Mouse (Mus musculus): ENCODE measurements at regions not wholly inside any gene's neighbourhood (a gene's known extent, or its start where the extent isn't known, plus 50 kb on each side); places are given as distances from the start of the nearest gene placed in this dataset.

DNA sequence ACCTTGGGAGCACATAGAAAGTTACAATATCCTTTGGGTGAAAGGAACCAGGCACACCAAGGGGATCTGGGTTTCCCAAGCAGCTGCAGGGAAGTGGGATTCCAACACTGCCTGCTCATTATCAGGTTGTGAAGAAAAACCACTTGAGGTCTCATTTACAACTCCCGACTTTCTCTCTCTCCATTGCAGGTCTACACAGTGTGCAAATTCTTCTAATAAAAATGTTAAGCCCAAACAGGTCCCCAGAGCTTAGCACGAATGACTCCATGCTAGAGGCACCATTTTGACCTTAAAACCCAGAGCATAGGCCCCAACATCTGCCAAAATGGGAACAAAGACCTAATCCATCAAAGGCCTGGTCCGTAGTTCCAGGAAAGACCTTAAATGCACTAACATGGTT lies 231.3 kb upstream of the Nrip1 start:
- no peak for ATAC-seq (replicated peaks; ENCODE audit: low read depth, poor library complexity, severe bottlenecking)

- peak; percentile 88 for ATAC-seq (replicated peaks; ENCODE audit: low read depth, poor library complexity, severe bottlenecking)
These were observed 230.2 kb upstream of the Nrip1 start for GRCm38 (mm10) chr16:76603846-76604258.

DNA sequence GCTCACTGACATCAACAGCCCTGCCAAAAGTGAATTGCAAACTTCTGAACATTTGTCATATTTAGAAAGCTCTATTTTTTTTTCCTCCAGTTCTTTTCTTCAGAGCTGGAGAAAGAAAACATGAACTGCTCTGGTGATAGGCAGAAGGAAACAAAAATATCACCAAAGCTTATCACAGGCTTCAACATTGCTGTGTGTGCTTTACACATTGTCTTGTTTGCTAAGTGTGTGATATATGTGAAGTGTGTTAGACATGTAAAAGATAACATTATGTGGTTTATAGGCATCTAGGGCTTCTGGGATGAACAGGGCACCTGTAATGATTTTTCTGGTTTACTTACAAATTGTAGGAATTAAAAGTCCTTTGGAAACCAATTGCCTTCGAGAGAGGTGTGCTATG lies 229.8 kb upstream of the Nrip1 start:
- ATAC-seq (replicated peaks; ENCODE audit: low read depth, poor library complexity, severe bottlenecking), result peak; percentile 33

- no peak for ATAC-seq (replicated peaks; ENCODE audit: low read depth, poor library complexity, severe bottlenecking)
These were observed 226.5 kb upstream of the Nrip1 start for GRCm38 (mm10) chr16:76600131-76600530.

GRCm38 (mm10) chr16:76591956-76592768 lies 218.5 kb upstream of the Nrip1 start:
- no peak for ATAC-seq (replicated peaks; ENCODE audit: low read depth, poor library complexity, severe bottlenecking)

GRCm38 (mm10) chr16:76589791-76590190 lies 216.2 kb upstream of the Nrip1 start:
- ATAC-seq (replicated peaks; ENCODE audit: low read depth, poor library complexity, severe bottlenecking), result no peak

- no peak for ATAC-seq (replicated peaks; ENCODE audit: low read depth, poor library complexity, severe bottlenecking)
These were observed 203.6 kb upstream of the Nrip1 start for GRCm38 (mm10) chr16:76577206-76577605.

DNA sequence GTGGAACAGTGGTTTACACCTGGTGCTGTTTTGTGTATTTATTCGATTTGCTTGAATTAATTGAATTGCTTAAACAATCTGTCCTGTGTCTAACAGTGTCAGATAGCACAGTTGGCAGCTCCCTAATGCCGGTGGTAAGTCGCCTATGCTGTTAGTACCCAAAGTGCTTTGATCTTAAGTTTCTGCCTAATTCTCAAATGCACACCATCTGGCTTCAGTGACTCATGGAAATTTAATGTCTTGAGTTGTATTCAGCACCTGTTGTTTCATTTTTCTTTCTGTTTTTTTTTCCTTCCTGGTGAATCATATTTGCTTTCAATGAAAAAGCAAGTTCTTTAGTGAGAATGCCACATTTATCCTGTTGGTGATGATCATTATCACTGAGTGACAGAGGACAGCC lies 201.7 kb upstream of the Nrip1 start:
- ATAC-seq (replicated peaks; ENCODE audit: low read depth, poor library complexity, severe bottlenecking), result no peak

DNA sequence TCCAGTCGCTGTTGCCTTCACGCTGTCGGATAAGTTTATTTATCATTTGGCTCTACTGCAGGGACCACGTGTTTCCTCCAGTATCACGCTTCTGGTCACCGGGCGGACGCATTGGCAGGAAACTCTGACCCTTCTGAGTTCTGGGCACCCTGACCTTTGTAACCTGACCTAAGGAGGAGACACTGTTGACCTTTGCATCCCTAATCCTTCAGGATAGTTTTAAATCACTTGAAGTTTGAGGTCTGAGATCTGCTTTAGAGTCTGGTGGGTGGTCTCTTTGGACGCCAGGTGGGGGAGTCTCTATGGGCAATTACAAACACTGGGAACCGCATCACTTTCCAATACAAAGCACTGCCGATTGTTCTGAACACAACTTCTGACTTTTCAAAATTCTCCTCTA lies 192.6 kb upstream of the Nrip1 start:
- ATAC-seq (replicated peaks; ENCODE audit: low read depth, poor library complexity, severe bottlenecking), result no peak

GRCm38 (mm10) chr16:76554846-76555245 lies 181.2 kb upstream of the Nrip1 start:
- 0 out of 2 replicates have a peak, but pooled peaks have one; percentile 29 for ATAC-seq (replicated peaks; ENCODE audit: low read depth, poor library complexity, severe bottlenecking)

GRCm38 (mm10) chr16:76549628-76550027 lies 176.0 kb upstream of the Nrip1 start:
- peak; percentile 93 for ATAC-seq (replicated peaks; ENCODE audit: low read depth, poor library complexity, severe bottlenecking)

- ATAC-seq (replicated peaks; ENCODE audit: low read depth, poor library complexity, severe bottlenecking), result no peak
These were observed 173.5 kb upstream of the Nrip1 start for GRCm38 (mm10) chr16:76547087-76547486.

DNA sequence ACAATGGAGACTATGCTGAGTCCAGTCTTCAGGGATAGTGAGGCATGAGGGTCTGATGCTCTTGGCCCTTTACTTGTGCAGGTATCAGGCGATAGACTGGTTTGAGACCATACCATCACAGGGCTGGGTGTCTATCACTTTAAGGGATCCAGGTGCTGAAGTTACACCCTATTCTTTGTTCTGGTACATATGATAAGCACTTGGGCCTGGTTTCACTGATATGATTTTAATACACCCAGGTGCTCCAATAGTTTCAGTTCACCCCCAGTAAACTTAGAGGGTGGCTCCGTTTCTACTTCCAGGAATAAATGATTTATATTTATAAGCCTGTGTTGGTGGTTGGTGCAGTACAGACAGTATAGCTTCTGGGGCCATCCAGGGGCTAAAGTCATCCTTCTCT lies 173.0 kb upstream of the Nrip1 start:
- no peak for ATAC-seq (replicated peaks; ENCODE audit: low read depth, poor library complexity, severe bottlenecking)

DNA sequence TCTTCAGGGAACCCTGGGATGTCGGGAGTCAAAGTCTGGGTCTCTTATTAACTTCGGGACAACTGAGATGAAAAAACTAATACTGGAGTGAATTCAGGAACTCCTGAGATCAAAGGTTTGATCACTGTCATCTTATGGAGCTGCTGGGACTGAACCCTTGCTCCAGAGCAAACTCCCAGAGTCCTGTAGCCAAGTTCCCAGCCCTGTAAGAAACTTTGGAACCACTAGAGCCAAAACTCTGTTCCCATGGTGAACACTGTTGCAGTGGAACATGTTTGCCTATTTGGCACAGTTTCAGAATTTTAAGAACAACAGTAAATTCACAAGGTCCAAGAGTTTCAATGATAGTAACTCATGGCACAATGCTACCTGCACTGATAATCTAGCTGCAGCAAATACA lies 172.3 kb upstream of the Nrip1 start:
- no peak for ATAC-seq (replicated peaks; ENCODE audit: low read depth, poor library complexity, severe bottlenecking)

GRCm38 (mm10) chr16:76544972-76545371 lies 171.3 kb upstream of the Nrip1 start:
- ATAC-seq (replicated peaks; ENCODE audit: low read depth, poor library complexity, severe bottlenecking), result no peak

- ATAC-seq (replicated peaks; ENCODE audit: low read depth, poor library complexity, severe bottlenecking), result no peak
These were observed 167.3 kb upstream of the Nrip1 start for GRCm38 (mm10) chr16:76540964-76541363.

GRCm38 (mm10) chr16:76540328-76540923 lies 166.8 kb upstream of the Nrip1 start:
- ATAC-seq (replicated peaks; ENCODE audit: low read depth, poor library complexity, severe bottlenecking), result no peak

- peak; percentile 35 for ATAC-seq (replicated peaks; ENCODE audit: low read depth, poor library complexity, severe bottlenecking)
These were observed 166.0 kb upstream of the Nrip1 start for GRCm38 (mm10) chr16:76539669-76540068.

DNA sequence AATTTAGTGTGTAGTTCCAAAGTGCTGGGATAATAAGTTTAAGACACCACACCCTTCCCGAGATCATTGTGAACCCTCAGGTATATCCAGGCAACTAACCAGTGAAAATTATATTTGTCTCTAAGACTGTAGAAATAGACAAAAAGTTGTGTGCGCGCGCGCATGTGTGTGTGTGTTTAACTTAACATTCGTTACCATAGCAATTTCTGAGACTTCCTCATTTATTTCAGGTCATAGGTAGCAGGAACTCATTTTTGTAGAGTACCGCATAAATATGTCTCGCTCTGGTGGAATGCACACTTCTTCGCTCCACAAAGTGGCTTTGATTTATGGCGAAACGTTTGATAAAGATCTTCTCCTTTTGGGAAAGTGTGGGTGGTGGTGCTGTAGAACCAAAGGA lies 164.2 kb upstream of the Nrip1 start:
- ATAC-seq (replicated peaks; ENCODE audit: low read depth, poor library complexity, severe bottlenecking), result peak; percentile 77; the same call in 1 of the 2 replicates

- peak; percentile 88 for ATAC-seq (replicated peaks; ENCODE audit: low read depth, poor library complexity, severe bottlenecking)
These were observed 159.2 kb upstream of the Nrip1 start for GRCm38 (mm10) chr16:76532928-76533217.

- peak; percentile 34; the same call in 1 of the 2 replicates for ATAC-seq (replicated peaks; ENCODE audit: low read depth, poor library complexity, severe bottlenecking)
These were observed 158.7 kb upstream of the Nrip1 start for GRCm38 (mm10) chr16:76532142-76532927.
